Mouse (Mus musculus) testis, postnatal 10 days (tissue): ENCODE results near the gene Trit1.
A peak's percentile ranks its signal among the peaks of the same experiment; 100 is the strongest.

Experiments used
- DNase-seq: peaks from one replicate; pipeline ENCODE4 v3.0.0; 2021; ENCODE audit warnings: low spot score

The Trit1 gene

GRCm38 (mm10) chr4:123050681-123051211, 34.3 kb downstream of the Trit1 start:
- peak; percentile 91 for DNase-seq

- DNase-seq: no peak
These were observed 36.8 kb downstream of the Trit1 start for GRCm38 (mm10) chr4:123053179-123053578.

- no peak for DNase-seq
These were observed 37.9 kb downstream of the Trit1 start for GRCm38 (mm10) chr4:123054172-123054790.

- DNase-seq: no peak
These were observed 40.2 kb downstream of the Trit1 start for GRCm38 (mm10) chr4:123056560-123057109.

GRCm38 (mm10) chr4:123057957-123058356, 41.6 kb downstream of the Trit1 start:
- no peak for DNase-seq

GRCm38 (mm10) chr4:123061744-123062143, 45.3 kb downstream of the Trit1 start:
- no peak for DNase-seq

- no peak for DNase-seq
These were observed 52.2 kb downstream of the Trit1 start for GRCm38 (mm10) chr4:123068646-123069045.

GRCm38 (mm10) chr4:123071266-123071966, 55.0 kb downstream of the Trit1 start:
- peak; percentile 79 for DNase-seq

GRCm38 (mm10) chr4:123076928-123077327, 60.5 kb downstream of the Trit1 start:
- DNase-seq: no peak

GRCm38 (mm10) chr4:123078231-123078630, 61.8 kb downstream of the Trit1 start:
- no peak for DNase-seq

GRCm38 (mm10) chr4:123080791-123081190, 64.4 kb downstream of the Trit1 start:
- peak; percentile 70 for DNase-seq

- DNase-seq: peak; percentile 76
These were observed 66.1 kb downstream of the Trit1 start for GRCm38 (mm10) chr4:123082283-123083163.

- DNase-seq: no peak
These were observed 67.0 kb downstream of the Trit1 start for GRCm38 (mm10) chr4:123083323-123083902.

GRCm38 (mm10) chr4:123085290-123085689, 68.9 kb downstream of the Trit1 start:
- no peak for DNase-seq

GRCm38 (mm10) chr4:123086381-123086780, 70.0 kb downstream of the Trit1 start:
- no peak for DNase-seq

- no peak for DNase-seq
These were observed 76.2 kb downstream of the Trit1 start for GRCm38 (mm10) chr4:123092621-123093020.

- DNase-seq: no peak
These were observed 76.8 kb downstream of the Trit1 start for GRCm38 (mm10) chr4:123093064-123093776.

GRCm38 (mm10) chr4:123093869-123094268, 77.5 kb downstream of the Trit1 start:
- DNase-seq: no peak
